ENCODE assay signal across 9 mouse cellular contexts in the genomic region with DNA sequence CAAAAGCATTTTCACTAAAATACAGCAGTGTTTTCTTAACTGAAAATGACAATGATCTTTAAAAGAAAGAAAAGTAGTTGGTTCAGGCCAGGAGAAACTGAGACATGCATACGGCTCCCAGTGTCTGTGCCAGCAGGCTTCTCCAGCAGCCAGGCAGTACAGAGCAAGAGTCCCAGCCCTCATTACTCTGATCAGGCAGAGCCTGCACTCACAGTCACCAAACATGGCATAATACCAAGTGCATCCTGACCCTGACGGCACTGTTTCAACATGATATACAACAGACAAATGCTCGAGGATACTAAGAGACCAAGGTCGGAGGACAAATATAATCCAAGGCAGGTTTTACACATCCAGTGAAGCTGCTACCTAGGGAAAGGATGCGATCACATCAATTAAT. TPM values are rescaled to one million over a fixed set of nuclear protein-coding genes. Genes with fewer than 3 reads are reported as not detected.
DNase-seq lines count a peak whose midpoint lies in the region; ATAC-seq and TF ChIP-seq lines count a peak whose summit lies in the region.
"Had no signal": no experiment of that assay in that cellular context is flagged by ENCODE, and none has a peak within 500 bp of the region (broad histone marks: within the 10 kb centered on the region; RNA-seq: fewer than 3 reads in every experiment).

No protein-coding gene starts in this region.

- WGBS in forebrain, embryonic 15.5 days: 48% methylated on average over 5 of the region's 5 CpGs
- 78% methylated on average over 5 of the region's 5 CpGs for WGBS in forebrain, embryonic 11.5 days
- WGBS in thymus, adult 2 months: 89% methylated on average over 5 of the region's 5 CpGs

- peaks cover 20% of the 10 kb centered on the region for H3K4me1 ChIP-seq in forebrain, embryonic 15.5 days
- no peaks in the 10 kb centered on the region for H3K4me1 ChIP-seq in forebrain, embryonic 11.5 days (replicated peaks; ENCODE audit: control insufficient read depth, insufficient read depth, low read length)
- H3K4me1 ChIP-seq in thymus, adult 2 months (replicated peaks; ENCODE audit: control insufficient read depth, insufficient read depth, low read length): peaks cover 16% of the 10 kb centered on the region

- TF ChIP-seq CTCF in layer of hippocampus, adult 2 months (conservative IDR thresholded peaks at IDR 0.05): no peak
- no peak for TF ChIP-seq CTCF in thymus, adult 2 months (IDR thresholded peaks at IDR 0.05; ENCODE audit: borderline replicate concordance, control insufficient read depth, extremely low read depth, insufficient read depth, low read length, poor library complexity)

- H3K4me2 ChIP-seq in forebrain, embryonic 15.5 days (replicated peaks): no peak overlapping the region
- H3K4me2 ChIP-seq in forebrain, embryonic 11.5 days (ENCODE audit: low read depth, low read length, severe bottlenecking): no peak overlapping the region

- peak overlapping the region; percentile 46; the same call in 1 of the 2 replicates for H3K27ac ChIP-seq in forebrain, embryonic 15.5 days (replicated peaks)
- no peak overlapping the region for H3K27ac ChIP-seq in forebrain, embryonic 11.5 days (ENCODE audit: low read depth, low read length)
- H3K27ac ChIP-seq in layer of hippocampus, adult 2 months: peak overlapping the region; percentile 61
- 0 out of 2 replicates have a peak overlapping the region, but pooled peaks have one; percentile 19 for H3K27ac ChIP-seq in thymus, adult 2 months (ENCODE audit: control insufficient read depth, insufficient read depth, low read length)

- peaks cover 4% of the 10 kb centered on the region; the same call in 1 of the 2 replicates for H3K36me3 ChIP-seq in forebrain, embryonic 15.5 days
- H3K36me3 ChIP-seq in forebrain, embryonic 11.5 days (ENCODE audit: control insufficient read depth, insufficient read depth, low read length): no peaks in the 10 kb centered on the region; the same call in 1 of the 2 replicates
- H3K36me3 ChIP-seq in thymus, adult 2 months (ENCODE audit: control insufficient read depth, insufficient read depth, low read length): no peaks in the 10 kb centered on the region

- H3K9ac ChIP-seq in forebrain, embryonic 15.5 days (replicated peaks): no peak overlapping the region
- no peak overlapping the region for H3K9ac ChIP-seq in forebrain, embryonic 11.5 days (ENCODE audit: low read length)

- no peak overlapping the region for H3K4me3 ChIP-seq in forebrain, embryonic 15.5 days
- H3K4me3 ChIP-seq in forebrain, embryonic 11.5 days (ENCODE audit: low read depth, low read length): no peak overlapping the region
- H3K4me3 ChIP-seq in layer of hippocampus, adult 2 months: no peak overlapping the region
- H3K4me3 ChIP-seq in thymus, adult 2 months (ENCODE audit: control insufficient read depth, insufficient read depth, low read length): no peak overlapping the region

- DNase-seq in forebrain, embryonic 11.5 days (ENCODE audit: low spot score): no peak
- DNase-seq in layer of hippocampus, adult 2 months (ENCODE audit: low spot score in 2 of 2): no peak
- DNase-seq in layer of hippocampus, adult 11-12 months (ENCODE audit: low spot score): no peak
- DNase-seq in thymus, adult 2 months: no peak
- no peak for DNase-seq in thymus, postnatal 25 days
- DNase-seq in urinary bladder, postnatal 10 days (ENCODE audit: low spot score): no peak
- no peak for DNase-seq in kidney, adult 18-20 months
- DNase-seq: right cerebral cortex, adult 18-20 months had no signal

- ATAC-seq in forebrain, embryonic 15.5 days (replicated peaks): peak; percentile 60; the same call in 1 of the 2 replicates
- no peak for ATAC-seq in forebrain, embryonic 11.5 days (replicated peaks; ENCODE audit: low FRiP score)

- no peaks in the 10 kb centered on the region for H3K9me3 ChIP-seq in forebrain, embryonic 15.5 days
- no peaks in the 10 kb centered on the region for H3K9me3 ChIP-seq in forebrain, embryonic 11.5 days (ENCODE audit: control insufficient read depth, low read length)

- no peaks in the 10 kb centered on the region for H3K27me3 ChIP-seq in forebrain, embryonic 15.5 days
- no peaks in the 10 kb centered on the region for H3K27me3 ChIP-seq in forebrain, embryonic 11.5 days (ENCODE audit: control insufficient read depth, insufficient read depth, low read length)
- H3K27me3 ChIP-seq in thymus, adult 2 months (ENCODE audit: control insufficient read depth, insufficient read depth, low read length): no peaks in the 10 kb centered on the region

- TF ChIP-seq POLR2A in thymus, adult 2 months (IDR thresholded peaks at IDR 0.05; ENCODE audit: control insufficient read depth, extremely low read depth, insufficient read depth, low read length, poor library complexity): no peak

RNA-seq across cellular contexts. Expression of a gene that starts 31.2 kb away (rescaled TPM):
- polyA plus RNA-seq in forebrain, embryonic 15.5 days (2015; fragmentation: Nextera tagmentation; extraction: Ambion mirVana): 20.5 and 22.3 TPM in 2 replicates
- polyA plus RNA-seq in forebrain, embryonic 11.5 days (2014; fragmentation: Nextera tagmentation; extraction: Ambion mirVana): 42.9 and 44.7 TPM in 2 replicates
- total RNA-seq in layer of hippocampus, adult 2 months (2021): 10 to 100 TPM; 14.5 to 21.6 TPM
- 5.1 and 6.2 TPM in 2 replicates for polyA plus RNA-seq in thymus, adult 2 months (2012; rRNA removed)
